Mouse (Mus musculus) small intestine, adult 2 months (tissue): Measurements from ENCODE around the gene Gm35315.

Source experiments
- CTCF ChIP-seq: fragments of 200-500 bp; IDR thresholded peaks from 2 replicates; pipeline ENCODE4 v1.5.1; 2012; ENCODE audit warnings: low read depth, mild to moderate bottlenecking, control low read depth, inconsistent platforms, low read length, moderate library complexity, mixed read lengths; ENCODE audit not compliant: insufficient replicate concordance, insufficient read length; ENCODE audit errors: extremely low read depth
- POLR2A ChIP-seq: fragments of 200-500 bp; IDR thresholded peaks from 2 replicates; pipeline ENCODE4 v1.6.1; 2012; ENCODE audit warnings: low read depth, mild to moderate bottlenecking, control low read depth, inconsistent platforms, low read length, moderate library complexity

GRCm38 (mm10) chr5:110094847-110095213 lies 610 bp upstream of the Gm35315 start:
- TF ChIP-seq CTCF (no peak), POLR2A (no peak)
